Mouse (Mus musculus): ENCODE data around the gene Chaf1a. TPM values are rescaled to one million over a fixed set of nuclear protein-coding genes. Genes with fewer than 3 reads are reported as not detected.
"Not testable (repeated sequence)": the region's sequence is repeated elsewhere in the genome, so short reads cannot be mapped to it uniquely, and the experiment has no call there.

The Chaf1a gene
- polyA plus RNA-seq, 1 experiment from 2014 or later: 16.6 TPM

DNA sequence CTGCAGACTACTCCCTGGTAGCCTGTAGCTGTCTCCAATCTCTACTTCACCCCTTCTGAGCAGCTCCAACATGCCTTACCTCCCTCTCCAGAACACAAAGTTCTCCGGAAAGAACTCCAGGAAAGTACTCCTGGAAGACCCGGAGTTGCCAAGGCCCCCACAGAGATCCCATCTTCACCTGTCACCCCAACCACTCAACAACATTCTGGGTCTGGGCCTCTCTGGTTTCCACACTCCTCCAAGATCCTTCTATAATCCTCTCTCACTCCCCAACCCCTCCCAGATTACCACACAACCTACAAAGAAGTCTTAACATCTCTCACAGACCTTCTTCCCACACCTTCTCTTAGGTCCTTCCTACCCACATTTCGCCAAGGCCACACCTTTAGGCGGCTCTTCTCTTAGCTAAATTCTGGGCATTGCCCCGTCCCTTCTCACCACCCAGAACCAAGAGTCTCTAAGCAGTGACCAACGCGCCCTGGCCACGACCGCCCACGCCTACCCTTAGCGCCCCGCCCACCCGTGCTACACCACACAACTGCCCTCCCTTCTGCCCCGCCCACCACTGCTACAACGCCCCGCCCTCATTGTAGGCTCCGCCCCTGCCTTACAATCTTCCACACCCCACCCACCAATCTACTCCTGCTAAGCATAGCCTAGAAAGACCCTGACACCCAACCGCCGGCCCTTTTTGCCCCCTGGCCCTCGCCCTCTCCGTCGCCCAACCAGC is 34.0 kb downstream of the Chaf1a start:
- Histone ChIP-seq H3K9ac (peak overlapping the region; percentile 70), H3K4me3 (replicated peaks) (peak overlapping the region; percentile 78), H3K9me3 (replicated peaks) (no peaks in the 10 kb centered on the region), H3K4me1 (replicated peaks) (peaks cover 31% of the 10 kb centered on the region), H3K27ac (replicated peaks) (peak overlapping the region; percentile 98), H3K4me2 (peak overlapping the region; percentile 93), H3K27me3 (no peaks in the 10 kb centered on the region), H3K36me3 (replicated peaks) (peaks cover 34% of the 10 kb centered on the region)
- 9% methylated on average over 22 of the region's 22 CpGs for WGBS (ENCODE audit: insufficient replicate concordance)
- ATAC-seq (ENCODE audit: insufficient read depth): peak; percentile 9

GRCm38 (mm10) chr17:56074827-56075208 is 34.6 kb downstream of the Chaf1a start, which contains the start of gene Ubxn6:
Ubxn6 (minus strand) TSS chr17:56075028.
- H3K27me3 ChIP-seq: no peaks in the 10 kb centered on the region
- peak within 1 kb of the TSS; percentile 78 for H3K4me3 ChIP-seq (replicated peaks)
- WGBS (ENCODE audit: insufficient replicate concordance): under 1% methylated on average over 35 of the region's 35 CpGs
- H3K36me3 ChIP-seq (replicated peaks): peaks cover 29% of the 10 kb centered on the region
- peak within 1 kb of the TSS; percentile 70 for H3K9ac ChIP-seq
- ATAC-seq (ENCODE audit: insufficient read depth): peak; percentile 11
- H3K4me1 ChIP-seq (replicated peaks): peaks cover 33% of the 10 kb centered on the region
- peak within 1 kb of the TSS; percentile 98 for H3K27ac ChIP-seq (replicated peaks)
- H3K9me3 ChIP-seq (replicated peaks): no peaks in the 10 kb centered on the region
- H3K4me2 ChIP-seq: peak within 1 kb of the TSS; percentile 93

GRCm38 (mm10) chr17:56077523-56077922 is 37.3 kb downstream of the Chaf1a start:
- no peaks in the 10 kb centered on the region for H3K27me3 ChIP-seq
- H3K4me1 ChIP-seq (replicated peaks): peaks cover 60% of the 10 kb centered on the region
- H3K9ac ChIP-seq: no peak overlapping the region
- no peak overlapping the region for H3K4me2 ChIP-seq
- no peak overlapping the region for H3K27ac ChIP-seq (replicated peaks)
- H3K36me3 ChIP-seq (replicated peaks): peaks cover 9% of the 10 kb centered on the region
- no peaks in the 10 kb centered on the region for H3K9me3 ChIP-seq (replicated peaks)
- WGBS (ENCODE audit: insufficient replicate concordance): 73% methylated on average over 5 of the region's 5 CpGs
- ATAC-seq (ENCODE audit: insufficient read depth): no peak
- H3K4me3 ChIP-seq (replicated peaks): no peak overlapping the region

DNA sequence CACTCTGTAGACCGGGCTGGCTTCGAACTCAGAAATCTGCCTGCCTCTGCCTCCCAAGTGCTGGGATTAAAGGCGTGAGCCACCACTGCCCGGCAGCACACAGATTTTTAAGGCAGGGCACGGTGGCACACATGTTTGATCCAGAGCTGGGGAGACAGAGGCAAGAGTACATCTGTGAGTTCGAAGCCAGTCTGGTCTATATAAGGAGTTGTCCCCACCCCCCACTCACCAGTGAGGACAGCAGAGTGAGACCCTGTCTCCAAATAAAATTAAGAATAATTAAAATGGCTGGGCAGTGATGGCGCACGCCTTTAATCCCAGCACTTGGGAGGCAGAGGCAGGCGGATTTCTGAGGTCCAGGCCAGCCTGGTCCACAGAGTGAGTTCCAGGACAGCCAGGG is 38.1 kb downstream of the Chaf1a start:
- H3K4me3 ChIP-seq (replicated peaks): peak overlapping the region; percentile 81

DNA sequence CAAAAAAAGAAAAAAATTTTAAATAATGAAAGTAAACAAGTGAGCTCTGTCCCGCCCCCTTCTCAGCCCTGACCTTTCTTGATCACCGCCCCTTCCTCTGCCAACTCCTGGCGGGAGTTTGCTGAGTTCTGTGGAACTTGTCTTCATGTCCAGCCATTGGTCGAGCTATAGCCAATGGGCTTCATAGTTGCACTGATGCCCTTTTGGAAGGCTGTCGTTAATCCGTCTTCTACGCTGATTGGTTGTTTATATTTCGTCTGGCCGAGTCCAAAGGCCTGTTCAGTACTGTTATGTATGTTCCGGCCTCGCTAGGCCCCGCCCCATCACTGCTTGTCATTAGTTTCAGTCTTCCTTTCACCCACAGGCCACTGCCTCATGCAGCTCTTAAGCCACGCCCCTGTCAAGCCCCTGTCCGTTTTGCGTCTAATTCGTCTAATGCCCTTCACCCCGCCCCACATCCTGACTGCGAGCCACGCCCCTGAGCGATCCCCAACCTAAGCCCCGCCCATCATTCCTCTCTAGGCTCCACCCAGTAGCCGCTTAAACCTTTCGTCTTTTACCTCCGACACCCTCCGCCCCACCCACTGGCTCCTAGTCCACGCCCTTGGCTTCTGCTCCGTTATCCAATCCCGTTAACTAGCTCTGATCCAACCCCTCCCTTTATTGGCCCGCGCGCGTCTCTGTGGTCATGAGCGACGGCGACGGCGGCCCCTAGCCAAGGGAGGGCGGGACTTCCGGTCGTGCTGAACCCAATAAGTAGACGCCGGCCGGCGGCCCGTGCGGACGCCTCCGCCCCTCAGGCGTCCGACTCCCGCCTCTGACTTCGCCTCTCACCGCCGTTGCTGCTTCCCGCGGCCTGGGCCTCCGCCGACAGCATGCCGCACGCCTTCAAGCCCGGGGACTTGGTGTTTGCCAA is 38.9 kb downstream of the Chaf1a start, which contains the start of gene Hdgfl2:
Gene Hdgfl2, plus strand, starts transcription at position 755 of the 916 bp plus-strand sequence.
- Histone ChIP-seq H3K27me3 (no peaks in the 10 kb centered on the region), H3K9me3 (replicated peaks) (no peaks in the 10 kb centered on the region), H3K9ac (peak within 1 kb of the TSS; percentile 91), H3K4me3 (replicated peaks) (peak within 1 kb of the TSS; percentile 81), H3K4me2 (peak within 1 kb of the TSS; percentile 99), H3K36me3 (replicated peaks) (peaks cover 20% of the 10 kb centered on the region), H3K27ac (replicated peaks) (peak within 1 kb of the TSS; percentile 84), H3K4me1 (replicated peaks) (peaks cover 55% of the 10 kb centered on the region)
- under 1% methylated on average over 61 of the region's 61 CpGs for WGBS (ENCODE audit: insufficient replicate concordance)
- peak; percentile 90 for ATAC-seq (ENCODE audit: insufficient read depth)

More for the DNA sequence above, 38.1 kb downstream of the Chaf1a start:
- not testable (repeated sequence) for H3K27me3 ChIP-seq; H3K9me3 ChIP-seq (replicated peaks); ATAC-seq (ENCODE audit: insufficient read depth); H3K9ac ChIP-seq
- H3K4me1 ChIP-seq (replicated peaks): peaks cover 62% of the 10 kb centered on the region
- peak overlapping the region; percentile 99 for H3K4me2 ChIP-seq
- peaks cover 15% of the 10 kb centered on the region for H3K36me3 ChIP-seq (replicated peaks)
- H3K27ac ChIP-seq (replicated peaks): peak overlapping the region; percentile 84
- 55% methylated on average over 9 of the region's 9 CpGs for WGBS (ENCODE audit: insufficient replicate concordance)

- Histone ChIP-seq H3K27me3 (no peaks in the 10 kb centered on the region), H3K27ac (replicated peaks) (peak overlapping the region; percentile 82), H3K4me1 (replicated peaks) (peaks cover 49% of the 10 kb centered on the region), H3K4me2 (peak overlapping the region; percentile 99), H3K36me3 (replicated peaks) (peaks cover 20% of the 10 kb centered on the region), H3K4me3 (replicated peaks) (peak overlapping the region; percentile 81), H3K9ac (peak overlapping the region; percentile 91), H3K9me3 (replicated peaks) (no peaks in the 10 kb centered on the region)
- ATAC-seq (ENCODE audit: insufficient read depth): no peak
- under 1% methylated on average over 11 of the region's 11 CpGs for WGBS (ENCODE audit: insufficient replicate concordance)
Observed at GRCm38 (mm10) chr17:56079921-56080320, 39.7 kb downstream of the Chaf1a start.

DNA sequence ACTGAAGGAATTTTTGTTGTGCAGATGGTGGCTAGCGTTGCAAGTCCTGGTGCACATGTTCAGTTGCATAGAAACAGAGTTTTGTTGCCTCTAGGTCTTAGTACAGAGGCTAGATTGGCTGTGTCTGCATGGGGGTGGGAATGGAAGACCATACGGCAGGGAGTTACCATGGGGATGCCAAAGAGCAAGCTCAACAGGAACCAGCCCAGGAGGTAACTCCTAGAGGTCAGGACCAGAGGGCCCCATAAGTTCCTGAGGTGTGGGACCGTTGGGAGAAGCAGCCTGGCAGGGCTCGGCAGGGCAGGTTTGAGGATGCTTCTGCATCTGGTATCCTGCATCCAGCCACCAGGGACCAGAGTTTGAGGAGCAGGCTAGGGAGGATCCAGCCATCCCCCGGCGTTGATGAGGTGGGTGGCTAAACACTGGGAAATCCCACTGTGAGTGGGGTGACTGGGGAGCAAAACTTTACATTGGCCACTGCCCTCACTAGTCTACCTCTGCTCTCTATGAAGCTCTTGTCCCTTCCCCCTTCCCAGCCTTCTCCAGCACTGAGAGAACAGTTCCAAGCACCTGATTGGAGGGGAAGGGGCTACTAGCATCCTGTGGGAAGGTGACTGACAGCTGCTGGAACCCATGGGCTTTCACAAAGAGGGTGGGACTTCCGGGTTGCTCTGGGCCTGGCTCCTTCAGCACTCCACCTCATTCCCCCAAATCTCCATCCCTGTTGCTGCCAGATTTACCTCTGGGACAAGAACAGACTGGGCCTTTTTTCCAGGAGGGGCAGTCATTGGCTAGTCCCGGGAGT is 40.7 kb downstream of the Chaf1a start:
- Histone ChIP-seq H3K27me3 (no peaks in the 10 kb centered on the region), H3K9ac (peak overlapping the region; percentile 91), H3K4me3 (replicated peaks) (peak overlapping the region; percentile 81), H3K9me3 (replicated peaks) (no peaks in the 10 kb centered on the region), H3K36me3 (replicated peaks) (peaks cover 20% of the 10 kb centered on the region), H3K4me1 (replicated peaks) (peaks cover 39% of the 10 kb centered on the region), H3K4me2 (peak overlapping the region; percentile 99), H3K27ac (replicated peaks) (0 out of 2 replicates have a peak overlapping the region, but pooled peaks have one; percentile 7)
- WGBS (ENCODE audit: insufficient replicate concordance): 17% methylated on average over 8 of the region's 8 CpGs
- no peak for ATAC-seq (ENCODE audit: insufficient read depth)

- no peak for ATAC-seq (ENCODE audit: insufficient read depth)
- H3K36me3 ChIP-seq (replicated peaks): peaks cover 59% of the 10 kb centered on the region
- H3K4me2 ChIP-seq: no peak overlapping the region
Observed at GRCm38 (mm10) chr17:56092312-56092711, 52.1 kb downstream of the Chaf1a start.

DNA sequence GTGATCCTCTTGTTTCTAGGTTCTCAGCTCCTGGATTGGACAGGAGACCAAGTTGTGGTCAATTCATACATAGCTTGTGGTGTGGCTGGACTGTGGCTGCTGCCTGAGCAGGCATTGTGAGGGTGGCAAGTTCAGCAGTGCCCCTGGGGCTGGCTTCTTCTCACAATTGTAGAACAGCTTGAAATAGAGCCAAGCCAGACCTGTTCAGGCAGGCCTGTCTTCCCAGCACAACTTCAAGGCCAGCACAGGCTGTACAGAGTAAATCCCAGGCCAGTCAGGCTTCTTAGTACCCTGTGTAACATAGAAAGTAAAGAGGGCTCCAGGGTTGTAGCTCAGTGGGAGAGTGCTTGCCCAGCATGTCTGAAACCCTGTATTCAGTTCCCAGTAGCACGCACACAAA is 52.6 kb downstream of the Chaf1a start:
- Histone ChIP-seq H3K27me3 (no peaks in the 10 kb centered on the region), H3K4me1 (replicated peaks) (no peaks in the 10 kb centered on the region), H3K9ac (no peak overlapping the region), H3K9me3 (replicated peaks) (no peaks in the 10 kb centered on the region), H3K27ac (replicated peaks) (no peak overlapping the region), H3K36me3 (replicated peaks) (peaks cover 60% of the 10 kb centered on the region), H3K4me2 (no peak overlapping the region), H3K4me3 (replicated peaks) (no peak overlapping the region)
- WGBS (ENCODE audit: insufficient replicate concordance): 68% methylated on average over 1 of the region's 1 CpGs
- ATAC-seq (ENCODE audit: insufficient read depth): no peak

More at GRCm38 (mm10) chr17:56092312-56092711, 52.1 kb downstream of the Chaf1a start:
- H3K9me3 ChIP-seq (replicated peaks): no peaks in the 10 kb centered on the region
- WGBS (ENCODE audit: insufficient replicate concordance): 64% methylated on average over 1 of the region's 1 CpGs
- H3K9ac ChIP-seq: no peak overlapping the region
- H3K27ac ChIP-seq (replicated peaks): no peak overlapping the region
- H3K27me3 ChIP-seq: no peaks in the 10 kb centered on the region
- no peak overlapping the region for H3K4me3 ChIP-seq (replicated peaks)
- H3K4me1 ChIP-seq (replicated peaks): no peaks in the 10 kb centered on the region

DNA sequence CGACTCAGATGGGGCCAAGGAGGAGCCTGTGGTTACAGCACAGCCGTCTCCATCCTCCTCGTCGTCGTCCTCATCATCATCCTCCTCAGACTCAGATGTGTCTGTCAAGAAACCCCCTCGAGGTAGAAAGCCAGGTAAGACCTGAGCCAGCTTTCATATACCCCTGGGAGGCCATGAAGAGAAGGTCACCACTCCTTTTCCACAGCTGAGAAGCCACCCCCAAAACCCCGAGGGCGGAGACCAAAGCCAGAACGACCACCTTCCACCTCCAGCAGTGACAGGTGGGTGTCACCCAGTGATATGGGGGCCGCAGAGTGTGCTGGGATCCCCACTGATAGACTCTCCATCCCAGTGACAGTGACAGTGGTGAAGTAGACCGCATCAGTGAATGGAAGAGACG is 56.6 kb downstream of the Chaf1a start:
- ATAC-seq (ENCODE audit: insufficient read depth): no peak
- Histone ChIP-seq H3K27me3 (no peaks in the 10 kb centered on the region), H3K36me3 (replicated peaks) (peaks cover 88% of the 10 kb centered on the region), H3K4me2 (no peak overlapping the region), H3K4me1 (replicated peaks) (no peaks in the 10 kb centered on the region), H3K9me3 (replicated peaks) (no peaks in the 10 kb centered on the region), H3K4me3 (replicated peaks) (no peak overlapping the region), H3K9ac (no peak overlapping the region), H3K27ac (replicated peaks) (no peak overlapping the region)
- WGBS (ENCODE audit: insufficient replicate concordance): 79% methylated on average over 12 of the region's 12 CpGs

Measured in liver, embryonic 15.5 days (tissue).